Mouse (Mus musculus) urinary bladder, postnatal 10 days (tissue): ENCODE data around the gene Gipc2.

Experiments used
- DNase-seq: peaks from one replicate; pipeline ENCODE4 v3.0.0; 2022; ENCODE audit warnings: low spot score

Gipc2 gene

GRCm38 (mm10) chr3:152190679-152191477 lies 24.8 kb upstream of the Gipc2 start:
- DNase-seq, result no peak

- DNase-seq, result no peak
Observed at GRCm38 (mm10) chr3:152189306-152189705, 23.3 kb upstream of the Gipc2 start.

- no peak for DNase-seq
Observed at GRCm38 (mm10) chr3:152186106-152186505, 20.1 kb upstream of the Gipc2 start.

- no peak for DNase-seq
Observed at GRCm38 (mm10) chr3:152183522-152183921, 17.5 kb upstream of the Gipc2 start.

GRCm38 (mm10) chr3:152180624-152181023 lies 14.6 kb upstream of the Gipc2 start:
- no peak for DNase-seq

GRCm38 (mm10) chr3:152179285-152179684 lies 13.3 kb upstream of the Gipc2 start:
- no peak for DNase-seq

GRCm38 (mm10) chr3:152178816-152179215 lies 12.8 kb upstream of the Gipc2 start:
- no peak for DNase-seq

- DNase-seq, result no peak
Observed at GRCm38 (mm10) chr3:152172322-152172935, 6.4 kb upstream of the Gipc2 start.

- DNase-seq, result no peak
Observed at GRCm38 (mm10) chr3:152171862-152172261, 5.8 kb upstream of the Gipc2 start.

- no peak for DNase-seq
Observed at GRCm38 (mm10) chr3:152171236-152171635, 5.2 kb upstream of the Gipc2 start.

GRCm38 (mm10) chr3:152170407-152170806 lies 4.4 kb upstream of the Gipc2 start:
- no peak for DNase-seq

- DNase-seq, result no peak
Observed at GRCm38 (mm10) chr3:152168007-152168406, 2.0 kb upstream of the Gipc2 start.

- no peak for DNase-seq
Observed at GRCm38 (mm10) chr3:152166699-152167451, 845 bp upstream of the Gipc2 start.

- DNase-seq, result no peak
Observed at GRCm38 (mm10) chr3:152165351-152166098, 505 bp downstream of the Gipc2 start.

GRCm38 (mm10) chr3:152165014-152165350 lies 1.0 kb downstream of the Gipc2 start:
- no peak for DNase-seq

- no peak for DNase-seq
Observed at GRCm38 (mm10) chr3:152163320-152163719, 2.7 kb downstream of the Gipc2 start.

- DNase-seq, result no peak
Observed at GRCm38 (mm10) chr3:152160607-152161006, 5.4 kb downstream of the Gipc2 start.

- DNase-seq, result no peak
Observed at GRCm38 (mm10) chr3:152159321-152159720, 6.7 kb downstream of the Gipc2 start.

GRCm38 (mm10) chr3:152158344-152159291 lies 7.4 kb downstream of the Gipc2 start:
- DNase-seq, result no peak

- DNase-seq, result no peak
Observed at GRCm38 (mm10) chr3:152156816-152157496, 9.1 kb downstream of the Gipc2 start.
